Mouse (Mus musculus): Measurements from ENCODE around the gene Cox8c.

DNA sequence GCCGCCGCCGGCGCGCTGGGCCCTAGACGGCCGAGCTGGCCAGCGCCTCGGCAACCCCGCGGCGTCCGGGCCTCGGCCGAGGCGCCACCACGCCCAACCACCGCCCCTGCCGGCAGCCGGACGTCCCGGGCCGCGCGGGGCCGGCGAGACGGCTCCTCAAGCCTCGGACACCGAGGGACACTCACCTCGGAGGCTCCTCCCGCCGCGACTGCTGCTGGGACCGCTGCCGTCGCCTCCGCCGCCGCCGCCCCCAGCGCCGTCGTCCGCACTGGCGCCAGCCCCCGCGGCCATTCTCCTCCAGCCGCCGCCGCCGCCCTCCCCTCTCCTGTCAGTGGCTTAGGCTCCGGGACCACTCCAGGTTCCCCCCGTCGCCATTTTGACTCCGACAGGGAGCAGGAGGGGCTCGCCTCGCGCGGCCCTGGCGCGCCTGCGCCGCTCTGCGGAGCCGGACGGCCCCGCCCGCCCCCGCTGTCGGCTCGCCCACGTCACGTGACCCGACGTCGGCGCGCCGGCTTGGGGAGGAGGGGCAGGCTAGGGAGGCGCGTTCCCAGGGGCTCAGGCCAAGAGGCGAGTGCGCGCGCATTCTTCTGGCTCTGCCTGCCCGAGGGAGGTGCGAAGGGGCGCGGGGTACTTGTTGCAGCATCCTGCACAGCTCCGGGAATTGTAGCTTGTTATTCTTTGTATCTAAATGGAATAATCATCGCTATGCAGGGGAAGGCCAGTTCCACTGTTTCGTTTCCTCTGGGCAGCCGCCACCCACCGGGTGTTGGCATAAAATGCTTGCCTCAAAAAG, 20.9 kb upstream of the Cox8c start, which contains the start of gene Btbd7:
- TF ChIP-seq MAX (IDR thresholded peaks at IDR 0.05) (peak; percentile 64), CTCF (IDR thresholded peaks at IDR 0.05; ENCODE audit: control insufficient read depth, insufficient read depth, insufficient read length) (no peak), MYOD1 (IDR thresholded peaks at IDR 0.05; ENCODE audit: control insufficient read depth, insufficient read length, low read depth) (no peak), MYOG (IDR thresholded peaks at IDR 0.05; ENCODE audit: control insufficient read depth, extremely low read depth, insufficient read length) (no peak), CEBPB (IDR thresholded peaks at IDR 0.05; ENCODE audit: low read depth) (no peak)
